ENCODE assay signal across 32 mouse cellular contexts in genomic region chr12:12789052-12789451, GRCm38 (mm10).
DNase-seq lines count a peak whose midpoint lies in the region; ATAC-seq lines count a peak whose summit lies in the region.
"Had no signal": no experiment of that assay in that cellular context is flagged by ENCODE, and none has a peak within 500 bp of the region (broad histone marks: within the 10 kb centered on the region; RNA-seq: fewer than 3 reads in every experiment).

No protein-coding gene starts in this region.

- no peaks in the 10 kb centered on the region for H3K9me3 ChIP-seq in heart, embryonic 11.5 days (replicated peaks; ENCODE audit: control insufficient read depth, low read length)
- H3K9me3 ChIP-seq in limb, embryonic 11.5 days (ENCODE audit: control insufficient read depth, low read length): no peaks in the 10 kb centered on the region
- no peaks in the 10 kb centered on the region for H3K9me3 ChIP-seq in limb, embryonic 10.5 days (replicated peaks)
- no peaks in the 10 kb centered on the region for H3K9me3 ChIP-seq in intestine, embryonic 16.5 days (ENCODE audit: control insufficient read depth, low read length)
- no peaks in the 10 kb centered on the region for H3K9me3 ChIP-seq in liver, embryonic 11.5 days (ENCODE audit: control insufficient read depth, low read length)
- H3K9me3 ChIP-seq: embryonic facial prominence, embryonic 12.5 days; heart, embryonic 15.5 days; hindbrain, embryonic 15.5 days; limb, embryonic 13.5 days; midbrain, embryonic 13.5 days had no signal

- no peak for DNase-seq in heart, postnatal 10 days
- no peak for DNase-seq in limb, embryonic 11.5 days (ENCODE audit: low spot score)
- no peak for DNase-seq in limb, embryonic 10.5 days (ENCODE audit: low spot score)
- DNase-seq in ES-CJ7 (ENCODE audit: low read depth, low spot score): peak; percentile 52
- no peak for DNase-seq in testis, postnatal 14 days (ENCODE audit: low spot score)
- no peak for DNase-seq in liver, embryonic 11.5 days (ENCODE audit: low spot score)
- DNase-seq: adrenal gland, postnatal 10 days; cerebellum, adult 9-10 months; cerebellum, postnatal 36 days; gastrocnemius, adult 2 months; heart, adult 2 months; heart, postnatal 36 days; kidney, adult 18-20 months; layer of hippocampus, adult 9-11 months; lung, adult 2 months; lung, postnatal 10 days; right cerebral cortex, postnatal 25 days; spleen, adult 18-20 months; thymus, adult 2 months; thymus, postnatal 36 days had no signal

- ATAC-seq in heart, embryonic 11.5 days (replicated peaks; ENCODE audit: insufficient number of reproducible peaks, low FRiP score, low TSS enrichment): no peak
- no peak for ATAC-seq in limb, embryonic 11.5 days (ENCODE audit: insufficient number of reproducible peaks, low FRiP score, low TSS enrichment, low read depth)
- ATAC-seq in intestine, embryonic 16.5 days: no peak
- no peak for ATAC-seq in liver, embryonic 11.5 days (replicated peaks; ENCODE audit: low FRiP score)
- ATAC-seq: forebrain, embryonic 16.5 days had no signal

- 0 out of 2 replicates have a peak, but pooled peaks cover 2% of the 10 kb centered on the region for H3K27me3 ChIP-seq in heart, embryonic 11.5 days (ENCODE audit: control insufficient read depth, insufficient read depth, low read length)
- H3K27me3 ChIP-seq in limb, embryonic 11.5 days (ENCODE audit: control insufficient read depth, insufficient read depth, low read length): no peaks in the 10 kb centered on the region
- 0 out of 2 replicates have a peak, but pooled peaks cover 14% of the 10 kb centered on the region for H3K27me3 ChIP-seq in limb, embryonic 10.5 days (ENCODE audit: low read depth, poor library complexity, severe bottlenecking)
- H3K27me3 ChIP-seq in intestine, embryonic 16.5 days (replicated peaks; ENCODE audit: control insufficient read depth, insufficient read depth, low read length): no peaks in the 10 kb centered on the region
- peaks cover 15% of the 10 kb centered on the region for H3K27me3 ChIP-seq in liver, embryonic 11.5 days (replicated peaks; ENCODE audit: control insufficient read depth, insufficient read depth, low read length)

- peaks cover 20% of the 10 kb centered on the region for H3K4me1 ChIP-seq in heart, embryonic 11.5 days (ENCODE audit: control insufficient read depth, insufficient read depth, low read length)
- H3K4me1 ChIP-seq in limb, embryonic 11.5 days (ENCODE audit: control insufficient read depth, insufficient read depth, low read length): peaks cover 22% of the 10 kb centered on the region
- H3K4me1 ChIP-seq in limb, embryonic 10.5 days: peaks cover 63% of the 10 kb centered on the region
- H3K4me1 ChIP-seq in intestine, embryonic 16.5 days (ENCODE audit: control insufficient read depth, insufficient read depth, low read length): peaks cover 15% of the 10 kb centered on the region
- peaks cover 16% of the 10 kb centered on the region for H3K4me1 ChIP-seq in liver, embryonic 11.5 days (replicated peaks; ENCODE audit: control insufficient read depth, insufficient read depth, low read length)

- H3K27ac ChIP-seq in heart, embryonic 11.5 days (ENCODE audit: low read depth, low read length): no peak overlapping the region
- H3K27ac ChIP-seq in limb, embryonic 11.5 days (replicated peaks; ENCODE audit: low read depth, low read length): 0 out of 2 replicates have a peak overlapping the region, but pooled peaks have one; percentile 33
- no peak overlapping the region for H3K27ac ChIP-seq in limb, embryonic 10.5 days
- H3K27ac ChIP-seq in intestine, embryonic 16.5 days (ENCODE audit: low read length): peak overlapping the region; percentile 92
- H3K27ac ChIP-seq in liver, embryonic 11.5 days (ENCODE audit: low read depth, low read length): no peak overlapping the region
- H3K27ac ChIP-seq: embryonic facial prominence, embryonic 12.5 days; gastrocnemius, adult 2 months; heart, adult 2 months; heart, embryonic 15.5 days; hindbrain, embryonic 15.5 days; kidney, postnatal 0 days; limb, embryonic 13.5 days; liver, embryonic 14.5 days; macrophage; midbrain, embryonic 13.5 days had no signal

- 74% methylated on average over 6 of the region's 6 CpGs for WGBS in heart, embryonic 11.5 days (ENCODE audit: insufficient replicate concordance)
- 64% methylated on average over 6 of the region's 6 CpGs for WGBS in limb, embryonic 11.5 days
- WGBS in limb, embryonic 10.5 days: 63% methylated on average over 6 of the region's 6 CpGs
- WGBS in intestine, embryonic 16.5 days: 69% methylated on average over 6 of the region's 6 CpGs
- 77% methylated on average over 6 of the region's 6 CpGs for WGBS in liver, embryonic 11.5 days

- H3K4me3 ChIP-seq in heart, embryonic 11.5 days (ENCODE audit: low read depth, low read length): no peak overlapping the region
- H3K4me3 ChIP-seq in limb, embryonic 11.5 days (ENCODE audit: low read depth, low read length): no peak overlapping the region
- no peak overlapping the region for H3K4me3 ChIP-seq in limb, embryonic 10.5 days
- no peak overlapping the region for H3K4me3 ChIP-seq in intestine, embryonic 16.5 days (ENCODE audit: low read length)
- H3K4me3 ChIP-seq in liver, embryonic 11.5 days (ENCODE audit: low read depth, low read length): no peak overlapping the region
- H3K4me3 ChIP-seq: embryonic facial prominence, embryonic 12.5 days; gastrocnemius, adult 2 months; heart, adult 2 months; heart, embryonic 15.5 days; hindbrain, embryonic 15.5 days; limb, embryonic 13.5 days; midbrain, embryonic 13.5 days had no signal

- H3K36me3 ChIP-seq in heart, embryonic 11.5 days (ENCODE audit: control insufficient read depth, insufficient read depth, low read length): no peaks in the 10 kb centered on the region
- H3K36me3 ChIP-seq in limb, embryonic 11.5 days (ENCODE audit: control insufficient read depth, insufficient read depth, low read length): no peaks in the 10 kb centered on the region
- H3K36me3 ChIP-seq in limb, embryonic 10.5 days: no peaks in the 10 kb centered on the region
- H3K36me3 ChIP-seq in intestine, embryonic 16.5 days (ENCODE audit: control insufficient read depth, insufficient read depth, low read length): no peaks in the 10 kb centered on the region
- H3K36me3 ChIP-seq in liver, embryonic 11.5 days (ENCODE audit: control insufficient read depth, insufficient read depth, low read length): no peaks in the 10 kb centered on the region
- H3K36me3 ChIP-seq: embryonic facial prominence, embryonic 12.5 days; G1E; heart, embryonic 15.5 days; hindbrain, embryonic 15.5 days; limb, embryonic 13.5 days; midbrain, embryonic 13.5 days had no signal

- no peak overlapping the region for H3K9ac ChIP-seq in heart, embryonic 11.5 days (ENCODE audit: low read depth, low read length)
- H3K9ac ChIP-seq in limb, embryonic 11.5 days (ENCODE audit: low read length): no peak overlapping the region
- peak overlapping the region; percentile 20; the same call in 1 of the 2 replicates for H3K9ac ChIP-seq in intestine, embryonic 16.5 days (ENCODE audit: low read depth, low read length)
- no peak overlapping the region for H3K9ac ChIP-seq in liver, embryonic 11.5 days (ENCODE audit: low read depth, low read length)
- H3K9ac ChIP-seq: embryonic facial prominence, embryonic 12.5 days; heart, embryonic 15.5 days; hindbrain, embryonic 15.5 days; limb, embryonic 13.5 days; liver, embryonic 14.5 days; midbrain, embryonic 13.5 days had no signal

- peak overlapping the region; percentile 70; the same call in 1 of the 2 replicates for H3K4me2 ChIP-seq in heart, embryonic 11.5 days
- H3K4me2 ChIP-seq in limb, embryonic 11.5 days (ENCODE audit: low read depth, severe bottlenecking): no peak overlapping the region
- H3K4me2 ChIP-seq in intestine, embryonic 16.5 days (ENCODE audit: low read depth, low read length): peak overlapping the region; percentile 14; the same call in 1 of the 2 replicates
- no peak overlapping the region for H3K4me2 ChIP-seq in liver, embryonic 11.5 days
- H3K4me2 ChIP-seq: embryonic facial prominence, embryonic 12.5 days; hindbrain, embryonic 15.5 days had no signal

- intact Hi-C loops in heart, postnatal 10 days (cut with DNase I): no loop called here

Comparison
In these comparisons a context has a peak if more than half of its experiments do, and no peak if none do; other contexts are left out.
1. H3K27ac ChIP-seq: peak in limb, embryonic 11.5 days (single experiment) and intestine, embryonic 16.5 days (single experiment); none in heart, embryonic 11.5 days (single experiment), limb, embryonic 10.5 days (single experiment) and liver, embryonic 11.5 days (single experiment).
2. H3K4me2 ChIP-seq: peak in heart, embryonic 11.5 days (single experiment) and intestine, embryonic 16.5 days (single experiment); none in limb, embryonic 11.5 days (single experiment) and liver, embryonic 11.5 days (single experiment).